Mouse (Mus musculus): ENCODE data around the gene Disp1.

GRCm38 (mm10) chr1:183183565-183183964 is 37.8 kb downstream of the Disp1 start:
- TF ChIP-seq CTCF (IDR thresholded peaks at IDR 0.05; ENCODE audit: control insufficient read depth, insufficient read depth, insufficient read length): no peak
- TF ChIP-seq MAX (IDR thresholded peaks at IDR 0.05): no peak
- TF ChIP-seq CEBPB (IDR thresholded peaks at IDR 0.05; ENCODE audit: low read depth): no peak
- no peak for TF ChIP-seq MYOG (IDR thresholded peaks at IDR 0.05; ENCODE audit: control insufficient read depth, extremely low read depth, insufficient read length)
- TF ChIP-seq USF1 (IDR thresholded peaks at IDR 0.05; ENCODE audit: low read depth): no peak

Measured in C2C12 (cell line).